Mouse (Mus musculus) right cerebral cortex, adult 2 months (tissue): ENCODE data around the gene Rybp.

Experiments used
- DNase-seq, 2 experiments: peaks; one replicate each; pipeline ENCODE4 v3.0.0; 2021 to 2022; ENCODE audit warnings: low spot score in 2 of 2

The Rybp gene

DNA sequence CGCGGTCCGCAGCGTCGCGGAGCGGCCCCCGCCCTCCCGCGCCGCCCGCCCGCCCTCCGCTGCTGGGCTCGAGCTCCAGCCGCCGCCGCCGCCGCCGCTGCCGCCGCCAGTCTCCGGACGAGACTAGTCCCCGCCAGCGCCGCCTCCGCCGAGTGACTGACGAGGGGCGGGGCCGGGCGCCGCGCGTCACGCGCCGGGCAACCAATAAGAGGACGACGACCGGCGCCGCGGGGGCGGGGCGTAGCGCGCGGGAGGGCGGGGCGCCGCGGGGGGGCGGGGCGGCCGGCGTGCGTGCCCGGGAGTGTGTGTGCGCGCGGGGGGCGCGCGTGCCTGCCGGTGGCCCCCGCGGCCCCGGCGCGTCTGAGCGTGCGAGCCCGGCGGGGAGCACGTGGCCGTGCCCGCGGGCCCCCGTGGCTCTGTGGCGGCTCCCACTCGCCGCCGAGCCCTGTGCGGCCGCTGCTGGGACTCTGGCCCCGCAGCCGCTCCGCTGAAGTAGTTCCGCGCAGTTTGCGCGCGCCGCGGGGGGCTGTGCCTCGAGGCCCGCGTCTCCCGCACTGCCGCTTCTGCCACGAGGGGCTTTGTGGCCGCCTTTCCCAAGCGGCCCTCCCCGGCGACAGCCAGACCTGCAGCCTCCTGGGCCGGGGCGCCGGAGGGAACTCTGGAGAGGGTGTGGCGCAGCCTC, at the start of gene Rybp:
Gene Rybp (minus strand): TSS at position 152 of the 682 bp plus-strand sequence.
- peak; percentile 90 to 92 for DNase-seq

DNA sequence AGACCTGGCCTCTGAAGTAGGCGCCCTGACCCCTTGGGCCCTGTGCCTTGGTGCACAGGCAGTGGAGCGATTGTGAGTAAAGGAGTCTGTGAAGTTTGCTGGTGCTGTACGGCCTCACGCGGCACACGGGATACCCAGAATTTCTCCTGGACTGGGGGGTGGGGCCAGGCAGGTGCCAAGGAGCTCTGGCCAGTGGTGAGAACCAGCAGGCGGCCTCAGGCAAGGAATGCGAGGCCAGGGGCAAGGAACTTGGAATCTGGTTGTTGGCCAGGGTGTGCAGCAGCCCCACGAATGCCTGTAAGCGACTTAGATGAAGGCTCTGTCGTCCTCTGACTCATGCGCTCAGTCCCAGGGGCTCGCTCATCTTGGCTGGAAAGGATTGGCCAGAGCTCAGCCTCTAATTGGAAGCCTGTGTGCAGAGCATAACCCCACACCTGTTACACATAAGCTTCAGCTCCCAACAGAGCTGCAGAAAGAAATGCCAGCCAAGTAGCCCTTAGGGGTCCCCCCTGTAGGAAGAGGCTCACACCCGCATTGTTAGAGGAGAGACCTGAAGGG, 49.4 kb upstream of the Rybp start:
- no peak for DNase-seq

DNA sequence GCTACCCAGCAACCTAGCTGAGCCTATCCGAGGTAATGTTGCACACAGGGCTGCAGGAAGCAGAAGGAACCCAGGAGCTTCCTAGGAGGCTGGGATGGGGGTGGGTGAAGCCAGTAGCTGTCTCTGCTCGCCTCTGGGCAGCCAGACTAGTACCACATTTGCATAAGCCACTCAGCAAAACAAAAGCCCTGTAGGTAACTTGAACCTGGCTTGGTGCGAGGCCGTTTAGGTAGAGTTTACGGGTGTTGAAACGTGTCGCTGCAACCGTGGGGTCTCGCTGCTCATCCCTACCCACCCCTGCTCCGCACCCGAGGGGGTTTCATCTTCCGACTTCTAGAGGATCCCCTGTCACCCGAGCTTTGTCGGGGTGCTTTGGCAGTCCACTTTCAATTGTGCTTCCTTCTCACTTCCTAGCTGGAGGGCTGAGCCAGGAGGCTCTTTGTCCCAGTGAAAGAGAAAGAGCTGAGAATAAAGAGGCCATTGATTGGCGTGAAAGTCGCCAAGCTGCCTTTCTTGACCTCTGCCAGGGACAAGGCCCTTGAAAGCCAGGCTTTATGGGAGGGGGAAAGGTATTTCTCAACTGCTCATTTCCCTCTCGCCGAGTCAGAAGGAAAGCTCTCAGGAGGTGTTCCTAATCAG, 48.3 kb upstream of the Rybp start:
- DNase-seq: no peak

DNA sequence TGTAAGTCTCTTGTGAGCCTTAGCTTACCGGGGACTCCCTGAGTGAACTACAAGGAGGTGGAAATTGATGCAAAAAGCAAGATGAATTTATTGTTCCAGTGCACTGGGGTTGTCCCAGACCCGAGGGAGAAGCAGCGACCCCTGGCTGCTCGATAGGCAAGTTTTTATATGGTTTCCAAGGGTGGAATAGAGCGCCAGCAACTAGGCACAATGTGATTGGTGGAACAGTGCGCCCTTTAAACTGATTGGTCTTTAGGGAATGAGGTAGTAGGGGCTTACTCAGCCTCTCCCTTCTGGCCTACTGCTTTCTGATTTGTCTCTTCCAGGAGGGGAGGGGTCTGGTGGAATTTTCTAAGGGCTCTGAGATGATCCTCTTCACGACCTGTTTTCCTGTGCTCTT, 46.5 kb upstream of the Rybp start:
- no peak for DNase-seq

DNA sequence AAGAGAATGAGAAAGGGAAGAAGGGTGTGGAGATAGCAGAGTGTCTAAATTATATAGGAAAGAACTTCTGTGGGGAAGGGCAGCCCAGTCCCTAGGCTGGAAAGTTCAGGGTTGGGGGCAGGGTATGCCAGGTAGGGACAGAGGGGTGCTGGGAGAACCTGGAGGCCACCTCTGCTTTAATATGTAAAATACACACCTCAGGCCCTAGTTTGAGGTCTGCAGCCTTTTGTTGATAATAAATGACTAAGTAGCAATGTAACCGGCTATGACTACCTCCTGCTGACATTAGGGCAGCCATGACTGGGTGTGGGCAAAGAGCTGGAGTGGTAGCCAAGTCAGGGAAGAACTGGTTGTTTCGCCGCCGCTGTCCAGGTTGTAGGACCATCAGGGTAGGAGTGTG, 45.2 kb upstream of the Rybp start:
- DNase-seq: no peak

DNA sequence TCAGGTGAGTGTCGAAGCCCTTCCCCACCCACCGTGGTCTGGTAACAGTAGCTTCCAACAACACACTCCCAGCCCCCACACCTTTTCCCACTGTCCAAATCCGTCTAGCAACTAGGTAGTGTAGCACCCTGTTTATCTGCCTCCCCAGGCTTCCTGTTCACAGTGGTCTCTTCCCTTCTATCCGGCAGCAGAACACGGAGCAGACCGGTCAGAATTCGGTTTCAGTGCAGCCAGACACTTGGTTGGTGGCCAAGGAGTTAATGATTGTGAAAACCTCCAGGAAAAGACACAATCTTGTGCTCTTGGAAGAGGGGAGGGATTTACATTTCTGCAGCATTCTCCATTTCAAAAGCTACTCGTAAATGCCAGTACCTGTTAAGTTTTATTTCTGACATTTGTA, 44.3 kb upstream of the Rybp start:
- DNase-seq: no peak

DNA sequence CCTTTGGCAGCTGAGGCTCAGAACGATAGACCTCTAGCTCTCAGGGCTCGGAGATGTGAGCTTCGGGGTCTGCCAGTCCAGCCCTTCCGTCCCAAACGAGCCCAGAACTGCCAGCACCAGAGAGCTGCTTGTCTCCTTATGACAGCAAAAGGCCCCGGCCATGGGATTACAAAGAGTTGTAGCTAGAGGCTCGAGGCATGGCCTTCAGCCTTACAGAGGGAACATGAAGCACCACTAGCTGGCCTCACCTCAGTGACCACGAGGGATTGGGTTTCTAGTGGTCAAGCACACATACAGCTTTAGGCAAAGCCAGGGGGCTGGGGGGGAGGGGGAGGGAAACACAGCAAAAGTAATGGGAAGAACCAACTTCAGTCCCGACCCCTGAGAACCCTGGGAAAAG, 43.8 kb upstream of the Rybp start:
- no peak for DNase-seq

DNA sequence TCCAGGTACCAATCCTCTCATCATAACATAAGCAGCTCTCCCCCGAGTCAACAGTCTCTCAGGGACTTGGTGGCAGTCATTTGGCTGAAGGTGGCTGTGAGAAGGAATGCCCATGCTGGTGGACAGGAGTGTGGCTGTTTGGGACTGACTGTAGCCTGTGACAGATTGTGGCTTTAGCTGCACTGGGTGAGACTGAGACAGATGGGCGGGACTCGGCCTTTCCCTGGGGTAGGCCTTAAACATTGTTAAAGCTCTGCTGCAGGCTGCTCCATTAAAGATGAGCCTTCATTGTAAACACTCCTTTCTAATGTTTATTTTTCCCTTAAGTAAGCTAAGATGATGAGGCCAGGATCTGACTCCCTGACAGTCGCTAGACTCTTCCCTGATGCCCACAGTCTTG, 42.3 kb upstream of the Rybp start:
- no peak for DNase-seq

DNA sequence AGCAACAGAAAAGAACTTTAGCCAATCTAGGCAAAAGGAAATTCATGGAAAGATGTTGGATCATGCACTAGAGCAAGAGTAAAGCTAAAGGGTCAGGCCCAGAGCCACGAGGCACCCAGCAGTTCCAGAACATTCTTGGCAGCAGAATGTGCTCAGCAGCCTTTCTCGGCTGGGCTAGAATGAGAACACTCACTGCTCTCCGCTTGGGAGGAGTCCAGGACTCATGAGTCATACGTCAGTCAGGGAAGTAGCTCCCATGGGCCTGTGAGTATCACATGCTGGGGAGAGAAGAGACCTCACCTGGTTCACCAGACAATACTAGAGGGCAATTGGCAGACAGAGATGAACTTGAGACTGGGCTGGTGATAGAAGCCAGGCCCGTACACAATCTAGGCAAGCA, 39.8 kb upstream of the Rybp start:
- peak; percentile 67 to 70 for DNase-seq

DNA sequence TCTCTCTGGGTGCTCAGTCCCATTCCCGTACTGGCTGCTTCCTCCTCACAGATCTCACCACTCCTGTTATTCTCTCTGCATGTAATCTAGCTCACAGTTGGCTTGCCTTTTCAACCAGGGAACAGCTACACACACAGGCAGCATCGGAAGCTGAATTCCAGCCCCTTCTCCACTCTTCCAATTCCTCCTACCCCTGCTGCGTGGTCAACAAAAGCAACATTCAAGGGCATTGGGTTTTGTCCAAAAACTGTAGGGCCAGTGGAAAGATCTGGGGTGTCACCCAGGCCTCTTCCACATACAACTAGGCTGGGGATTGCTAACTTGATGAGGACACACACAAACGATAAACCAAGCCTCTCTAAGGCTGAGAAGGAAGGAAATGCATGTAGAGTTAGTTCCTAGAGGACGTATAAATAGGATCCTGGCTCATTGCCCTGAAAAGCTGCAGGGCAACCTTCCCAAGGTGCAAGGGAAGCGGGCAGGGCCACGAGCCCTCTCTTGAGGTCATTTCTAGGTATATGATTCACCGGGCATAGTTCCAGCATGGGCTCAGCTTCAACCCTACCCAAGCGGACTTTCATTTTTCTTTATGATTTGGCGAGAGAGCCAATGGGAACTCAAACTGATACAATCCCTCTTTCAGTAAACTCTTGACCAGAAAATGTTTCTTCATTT, 36.6 kb upstream of the Rybp start:
- no peak for DNase-seq

DNA sequence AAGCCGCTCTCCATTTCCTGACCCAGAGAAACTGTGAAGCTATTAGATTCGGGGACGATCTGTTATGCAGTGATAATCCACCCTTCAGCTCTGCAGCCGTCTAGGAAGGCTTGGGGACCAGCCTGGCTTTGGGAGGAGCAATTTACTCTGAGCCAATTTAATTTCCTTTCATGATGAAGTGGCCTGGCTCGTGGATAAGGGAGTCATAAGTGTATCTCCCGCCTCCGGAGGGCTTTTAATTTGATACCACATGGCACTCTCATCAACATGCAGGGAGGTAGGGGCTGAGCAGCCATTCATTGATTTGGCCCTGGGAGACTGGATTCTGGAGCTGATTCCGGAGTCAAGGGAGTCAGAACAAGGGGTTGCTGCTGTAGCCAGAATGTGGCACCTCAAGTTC, 35.3 kb upstream of the Rybp start:
- DNase-seq: no peak

DNA sequence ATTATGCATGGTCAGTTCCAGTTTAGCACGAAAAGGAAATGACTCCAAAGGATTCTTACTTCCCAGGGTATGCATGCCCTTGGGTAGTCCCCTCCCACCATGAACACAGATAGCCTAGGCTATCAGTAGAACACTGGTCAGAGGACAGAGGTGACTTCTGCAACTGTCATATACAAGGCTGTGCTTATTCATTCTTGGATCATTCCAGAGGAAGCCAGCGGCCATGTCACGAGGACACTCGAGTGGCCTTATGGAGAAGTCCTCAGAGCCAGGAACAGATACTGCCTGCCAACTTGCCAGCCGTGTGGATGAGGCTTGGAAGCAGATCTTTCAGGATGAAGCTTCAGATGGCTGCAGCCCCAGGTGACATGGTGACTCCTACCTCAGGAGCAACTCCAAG, 34.9 kb upstream of the Rybp start:
- DNase-seq: no peak

DNA sequence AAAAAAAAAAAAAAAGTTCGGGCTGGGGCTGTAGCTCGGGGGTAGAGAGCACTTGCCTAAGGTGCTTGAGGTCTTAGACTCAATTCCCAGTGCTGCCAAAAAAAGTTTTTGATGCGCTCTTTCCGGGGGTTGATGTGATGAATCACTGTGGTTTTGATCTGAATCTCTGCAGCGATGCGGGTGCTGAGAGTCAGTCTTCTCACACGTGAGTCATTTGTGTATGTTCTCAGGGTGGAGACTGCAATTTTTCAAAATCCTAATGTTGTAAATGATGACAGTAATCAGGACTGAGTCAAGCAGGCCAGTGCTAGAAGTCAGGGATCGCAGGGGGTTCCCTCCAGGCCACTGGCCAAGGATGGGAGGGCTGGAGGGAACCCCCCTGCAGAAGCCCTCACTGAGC, 26.9 kb upstream of the Rybp start:
- DNase-seq: peak in 1 of 2 experiments; percentile 8

DNA sequence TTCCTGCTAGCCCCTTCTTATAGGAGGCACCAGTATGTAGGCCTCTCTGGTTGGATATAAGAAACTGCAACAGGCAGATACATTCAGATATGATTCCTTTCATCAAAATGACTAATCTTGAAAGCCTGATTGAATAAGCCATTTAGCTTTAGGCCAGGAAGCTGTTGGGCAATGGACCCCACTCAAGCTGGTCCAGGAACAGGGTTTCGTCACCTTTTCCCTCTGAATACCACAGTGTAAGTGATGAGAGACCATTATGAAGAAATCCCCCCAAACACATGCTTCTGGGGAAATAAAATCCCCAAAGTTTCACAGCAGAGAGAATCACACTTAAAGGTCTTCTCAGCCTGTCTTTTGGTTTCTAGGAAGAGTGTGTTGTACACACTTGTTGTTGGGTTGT, 23.9 kb upstream of the Rybp start:
- DNase-seq: no peak

DNA sequence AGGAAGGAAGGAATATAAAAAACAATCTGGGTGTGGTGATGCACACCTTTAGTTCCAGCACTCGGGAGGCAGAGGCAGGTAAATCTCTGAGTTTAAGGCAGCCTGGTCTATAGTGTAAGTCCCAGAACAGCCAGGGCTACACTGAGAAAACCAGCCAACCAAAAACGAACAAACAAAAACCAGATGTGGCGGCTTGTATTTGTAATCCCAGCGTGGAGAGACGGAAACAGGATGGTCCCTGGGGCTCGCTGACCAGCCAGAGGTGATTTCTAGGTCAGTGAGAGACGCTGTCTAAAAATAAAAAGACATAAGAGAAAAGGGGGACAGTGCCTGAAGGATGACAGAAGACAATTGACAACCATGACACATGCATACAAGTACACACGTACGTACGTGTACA, 17.5 kb upstream of the Rybp start:
- DNase-seq: no peak

DNA sequence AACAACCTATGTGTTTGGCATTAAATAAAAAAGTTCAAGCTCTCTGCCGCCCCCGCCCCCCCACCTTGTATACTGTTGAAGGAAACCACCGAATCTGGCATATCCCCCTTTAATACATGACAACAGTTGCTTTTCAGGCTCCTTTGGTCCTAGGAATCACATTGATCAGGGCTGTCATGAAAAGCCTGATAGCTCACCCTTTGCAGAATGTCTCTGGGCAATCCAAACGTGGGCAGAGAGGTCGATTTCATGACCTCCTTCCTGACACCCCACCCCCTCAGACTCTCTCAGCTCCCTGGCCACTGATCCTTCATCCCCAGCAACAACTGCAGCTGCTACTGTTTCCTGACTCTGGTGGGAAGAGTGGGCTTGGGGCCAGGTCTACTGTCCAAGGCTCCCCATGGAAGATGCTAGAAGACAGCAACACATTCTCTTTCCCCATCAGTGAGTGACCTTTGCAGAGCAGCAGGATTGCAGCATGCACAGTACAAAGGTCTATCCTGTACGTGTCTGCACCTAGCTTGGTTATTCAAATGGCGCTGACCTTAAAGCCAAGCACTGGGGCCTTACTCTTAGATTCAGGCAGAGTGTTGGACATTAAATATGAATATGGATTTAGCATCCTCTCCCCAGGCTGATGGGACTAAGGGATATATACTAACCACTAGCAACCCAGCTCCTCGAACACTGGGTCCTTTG, 14.3 kb upstream of the Rybp start:
- DNase-seq: no peak

DNA sequence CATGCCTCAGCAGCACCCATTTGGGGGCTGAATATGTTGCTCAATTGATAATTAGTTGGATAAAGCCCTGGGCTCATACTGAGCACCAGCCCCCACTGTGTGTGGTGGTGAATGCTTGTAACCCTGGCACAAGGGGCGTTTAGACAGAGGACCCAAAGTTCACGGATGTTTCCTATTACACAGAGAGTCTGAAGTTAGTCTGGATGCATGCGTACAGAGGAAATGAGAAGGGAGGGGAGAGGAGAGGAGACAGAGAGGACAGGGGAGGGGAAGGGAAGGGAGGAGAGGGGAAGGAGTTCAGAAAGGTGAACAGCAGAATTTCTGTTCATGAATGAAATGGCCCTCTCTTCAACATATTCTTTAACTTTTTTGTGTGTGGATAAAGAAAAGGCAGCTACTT, 13.5 kb upstream of the Rybp start:
- DNase-seq: no peak

DNA sequence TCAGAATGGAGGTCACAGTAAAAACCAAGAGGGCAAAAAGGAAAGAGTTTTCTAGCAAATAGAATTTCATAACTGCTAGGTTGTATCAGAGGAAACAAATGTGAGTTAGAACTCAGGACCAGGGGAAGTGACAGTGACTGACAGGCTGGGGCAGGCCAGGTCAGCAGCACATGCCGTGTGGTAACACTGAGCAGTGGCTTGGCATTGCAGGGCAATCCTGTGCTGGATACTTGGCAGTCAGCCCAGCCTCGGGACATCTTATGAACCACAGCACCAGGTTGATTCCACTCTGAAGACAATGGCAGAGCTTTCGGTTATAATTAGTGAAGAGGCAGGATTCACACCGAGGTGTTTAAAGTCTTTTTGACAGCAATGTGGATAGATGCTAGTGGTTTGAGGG, 11.7 kb upstream of the Rybp start:
- DNase-seq: no peak

DNA sequence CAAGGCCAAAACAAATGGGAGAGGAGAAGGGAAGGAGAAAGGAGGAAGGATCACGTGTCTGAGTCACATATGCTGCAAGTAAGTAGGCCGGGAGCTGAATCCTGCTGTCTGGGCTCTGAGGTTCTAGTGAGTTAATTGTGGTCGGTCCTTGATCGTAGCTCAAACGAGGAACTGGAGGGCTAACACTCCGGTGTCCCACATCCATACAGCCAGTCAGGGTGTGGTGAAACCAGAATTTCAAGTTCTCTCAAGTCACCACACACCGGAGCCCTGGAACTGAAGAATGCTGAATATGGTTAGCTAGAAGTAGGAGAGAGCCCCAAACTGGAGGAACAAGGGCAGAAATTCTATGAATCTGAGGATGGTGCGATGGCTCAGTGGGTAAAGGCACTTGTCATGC, 10.3 kb upstream of the Rybp start:
- DNase-seq: no peak

DNA sequence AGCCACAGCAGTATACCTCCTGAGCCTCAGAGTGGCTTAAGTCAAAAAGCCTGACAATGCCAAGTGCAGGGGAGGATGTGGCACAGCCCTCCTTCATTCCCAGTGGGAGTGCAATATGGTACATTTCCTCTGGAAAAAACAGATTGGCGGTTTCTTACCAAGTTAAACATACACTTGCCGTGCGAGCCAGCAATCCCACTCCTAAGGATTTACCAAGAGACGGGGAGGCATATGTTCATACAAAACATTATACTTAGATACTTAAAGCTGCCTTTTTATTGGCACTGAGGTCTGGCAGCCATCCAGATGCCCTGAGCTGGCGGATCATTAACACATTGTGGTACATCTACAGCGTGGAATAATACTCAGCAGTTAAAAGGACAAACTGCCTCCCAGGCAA, 5.1 kb upstream of the Rybp start:
- peak; percentile 46 to 48 for DNase-seq

DNA sequence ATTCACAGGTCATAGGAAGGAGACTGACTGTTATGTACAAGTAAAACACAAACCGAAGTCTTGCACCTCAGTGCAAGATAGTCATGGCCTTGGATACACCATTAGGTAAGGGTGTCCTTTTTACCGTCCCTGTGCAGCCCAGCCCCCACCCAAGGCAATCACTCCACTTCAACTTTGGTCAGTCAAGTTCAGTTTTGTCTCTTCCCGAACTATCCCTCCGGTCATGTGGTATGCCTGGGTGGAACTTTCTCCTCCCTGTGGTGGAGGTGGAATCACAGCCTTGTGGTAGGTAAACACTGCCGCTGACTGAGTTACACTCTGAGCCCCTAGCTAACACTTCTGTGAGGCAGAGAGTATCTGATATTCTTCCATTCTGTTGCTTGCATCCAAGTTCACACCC, 1.8 kb upstream of the Rybp start:
- no peak for DNase-seq

DNA sequence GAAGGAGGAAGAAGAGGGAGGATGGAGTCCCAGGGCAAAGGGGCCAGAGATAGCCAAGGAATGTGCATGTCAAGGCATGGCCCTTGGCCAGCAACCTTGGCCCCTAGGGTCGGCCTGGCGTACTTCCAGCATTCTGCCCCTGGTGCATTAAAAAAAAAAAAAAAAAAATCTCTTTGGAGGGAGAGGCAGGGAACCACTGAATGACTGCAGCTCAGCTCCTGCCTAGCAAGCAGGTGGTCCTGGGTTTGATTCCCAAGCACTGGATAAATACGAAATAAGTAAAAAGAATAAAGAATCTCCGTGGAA, 1.4 kb upstream of the Rybp start:
- DNase-seq: no peak
